Mouse (Mus musculus) cerebellum, postnatal 14 days (tissue): ENCODE results near the gene Psmd13.

Experiments
- DNase-seq, 2 experiments: peaks; one replicate each; pipeline ENCODE4 v3.0.0; 2021; ENCODE audit warnings: mixed read lengths in 2 of 2

The Psmd13 gene

DNA sequence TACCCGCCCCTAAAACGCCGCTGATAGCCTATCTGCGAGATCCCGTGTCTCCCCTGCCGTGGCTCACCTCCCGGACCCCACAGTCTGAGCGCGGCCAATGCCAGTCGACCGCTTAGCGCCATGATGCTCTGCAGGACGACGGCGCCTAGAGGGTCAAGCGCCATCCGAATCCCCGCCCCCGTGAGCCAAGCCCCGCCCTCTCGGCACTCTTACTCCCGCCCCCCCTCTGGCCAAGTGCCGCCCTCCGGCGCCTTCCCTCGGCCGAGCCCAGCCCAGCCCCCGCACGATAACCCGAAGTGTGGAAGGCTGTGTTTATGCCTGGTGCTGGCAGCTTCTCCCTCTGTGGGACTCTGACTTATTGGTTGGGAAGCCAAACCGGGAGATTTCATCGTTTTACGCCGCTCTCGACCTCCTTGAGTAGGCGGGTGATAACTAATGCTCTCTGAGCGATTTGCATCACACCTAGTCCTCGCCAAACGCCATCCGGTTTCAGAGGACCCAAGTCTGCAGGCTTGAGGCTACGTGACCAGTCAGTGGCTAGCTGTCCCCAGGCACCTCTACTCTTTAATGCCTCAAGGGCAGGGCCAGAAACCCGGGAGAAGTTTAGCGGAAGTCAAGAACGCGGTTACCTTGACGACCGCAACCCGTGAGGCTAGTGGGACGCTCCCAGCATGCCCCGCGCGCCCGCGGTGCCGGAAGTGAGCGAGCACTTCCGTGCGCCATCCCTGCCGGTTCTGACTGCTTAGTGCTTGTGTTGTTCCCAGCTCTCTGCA lies at the start of gene Psmd13, which contains the start of gene Sirt3:
TSS of gene Psmd13 (plus strand) at position 273 of the 773 bp plus-strand sequence.
TSS of gene Sirt3 (minus strand) at position 614 of the 773 bp plus-strand sequence.
- DNase-seq, result peak; percentile 96 to 97

- DNase-seq, result no peak
These were observed 48.4 kb upstream of the Psmd13 start for GRCm38 (mm10) chr7:140833341-140833740.

DNA sequence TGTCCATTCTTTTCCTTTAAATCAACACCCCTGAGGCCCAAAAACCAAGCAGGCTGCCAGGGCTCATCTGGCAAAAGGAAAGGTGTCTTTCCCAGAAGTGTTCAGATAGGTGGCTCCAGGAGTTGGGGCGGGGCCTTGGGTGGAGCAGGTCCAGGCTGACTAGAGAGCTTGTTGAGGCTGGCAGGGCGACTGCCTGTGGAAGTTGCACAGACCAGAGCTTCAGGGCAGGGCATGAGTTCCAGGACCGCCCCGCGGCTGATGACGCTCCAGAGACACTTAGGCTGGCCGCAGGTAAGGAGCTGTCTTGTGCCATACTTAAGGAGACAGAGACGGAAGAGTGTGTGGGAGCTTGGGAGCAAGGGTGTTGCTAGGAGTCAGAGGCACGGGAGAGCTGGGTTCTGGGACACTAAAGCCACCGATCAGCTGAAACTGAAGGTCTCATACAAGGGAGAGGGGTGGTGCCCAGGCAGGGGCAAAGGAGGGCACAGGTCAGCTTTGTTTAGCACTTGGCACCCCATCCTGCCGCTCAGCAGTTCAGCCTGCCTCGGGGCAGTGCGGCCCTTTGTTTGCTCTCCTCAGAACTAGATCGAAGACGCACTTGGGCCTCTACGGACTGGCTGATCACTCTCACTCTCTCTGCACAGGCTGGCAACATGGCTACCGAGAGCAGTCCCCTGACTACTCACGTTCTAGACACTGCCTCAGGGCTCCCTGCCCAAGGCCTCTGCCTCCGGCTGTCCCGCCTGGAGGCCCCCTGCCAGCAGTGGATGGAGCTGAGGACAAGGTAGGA lies 46.6 kb upstream of the Psmd13 start, which contains the start of gene Urah:
TSS of gene Urah (plus strand) at position 51 of the 790 bp plus-strand sequence.
- peak in 1 of 2 experiments; percentile 43 for DNase-seq

GRCm38 (mm10) chr7:140835758-140836087 lies 46.0 kb upstream of the Psmd13 start:
- DNase-seq, result no peak

DNA sequence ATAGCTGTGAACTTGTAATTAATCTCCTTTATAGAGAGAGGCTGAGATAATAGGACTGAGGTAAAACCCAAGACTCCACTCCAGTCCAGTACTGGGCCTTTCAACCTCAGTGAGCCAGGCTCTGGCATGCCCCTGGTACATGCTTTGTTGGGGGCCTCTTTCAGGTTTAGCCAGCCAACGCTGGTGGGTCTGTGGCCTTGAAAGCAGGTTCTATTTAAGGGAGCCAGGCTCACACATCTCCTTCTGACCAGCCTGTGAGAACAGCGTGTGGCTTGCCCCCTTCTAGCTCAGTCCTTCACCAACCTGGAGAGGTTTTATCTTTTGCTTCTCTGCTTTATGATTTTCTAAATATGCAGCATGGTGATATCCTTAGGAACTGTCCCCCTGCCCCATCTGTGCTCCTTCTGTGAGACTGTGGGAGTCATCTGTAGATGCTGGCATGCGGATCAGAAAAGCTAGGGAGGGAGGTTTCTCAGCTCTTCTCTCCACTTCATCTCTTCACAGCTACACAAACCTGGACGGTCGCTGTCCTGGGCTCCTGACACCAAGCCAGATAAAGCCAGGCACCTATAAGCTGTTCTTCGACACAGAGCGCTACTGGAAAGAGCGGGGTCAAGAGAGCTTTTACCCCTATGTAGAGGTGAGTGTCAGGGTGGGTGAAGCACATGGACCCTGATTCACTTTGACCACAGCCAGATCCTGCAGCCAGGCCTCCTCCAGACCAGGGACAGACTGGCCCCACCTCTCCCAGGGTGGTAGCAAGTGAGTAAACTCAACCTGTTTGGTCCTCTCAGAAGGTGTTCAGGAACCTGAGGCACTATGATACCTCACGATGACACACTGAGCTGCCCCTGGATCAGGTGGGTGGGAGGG lies 45.3 kb upstream of the Psmd13 start:
- DNase-seq, result no peak

DNA sequence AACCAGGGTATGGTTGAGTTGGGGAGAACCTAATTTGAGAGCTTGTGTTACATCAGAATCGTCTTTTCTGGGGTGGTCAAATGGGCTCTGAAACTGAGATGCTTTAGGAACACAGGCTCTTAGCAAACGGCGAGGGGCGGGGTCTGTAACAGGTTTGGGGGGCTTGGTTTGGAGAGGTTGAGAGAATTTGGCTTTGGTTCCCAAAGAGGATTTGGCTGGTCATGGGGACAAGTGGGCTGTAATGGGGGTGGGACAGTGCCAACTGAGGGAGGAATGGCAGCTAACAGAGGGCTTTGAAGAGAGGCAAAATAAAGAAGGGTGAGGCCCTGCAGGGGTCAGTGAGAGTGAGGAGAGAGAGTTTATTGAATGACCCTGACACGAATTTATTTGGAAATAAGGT lies 42.2 kb upstream of the Psmd13 start:
- DNase-seq, result no peak

DNA sequence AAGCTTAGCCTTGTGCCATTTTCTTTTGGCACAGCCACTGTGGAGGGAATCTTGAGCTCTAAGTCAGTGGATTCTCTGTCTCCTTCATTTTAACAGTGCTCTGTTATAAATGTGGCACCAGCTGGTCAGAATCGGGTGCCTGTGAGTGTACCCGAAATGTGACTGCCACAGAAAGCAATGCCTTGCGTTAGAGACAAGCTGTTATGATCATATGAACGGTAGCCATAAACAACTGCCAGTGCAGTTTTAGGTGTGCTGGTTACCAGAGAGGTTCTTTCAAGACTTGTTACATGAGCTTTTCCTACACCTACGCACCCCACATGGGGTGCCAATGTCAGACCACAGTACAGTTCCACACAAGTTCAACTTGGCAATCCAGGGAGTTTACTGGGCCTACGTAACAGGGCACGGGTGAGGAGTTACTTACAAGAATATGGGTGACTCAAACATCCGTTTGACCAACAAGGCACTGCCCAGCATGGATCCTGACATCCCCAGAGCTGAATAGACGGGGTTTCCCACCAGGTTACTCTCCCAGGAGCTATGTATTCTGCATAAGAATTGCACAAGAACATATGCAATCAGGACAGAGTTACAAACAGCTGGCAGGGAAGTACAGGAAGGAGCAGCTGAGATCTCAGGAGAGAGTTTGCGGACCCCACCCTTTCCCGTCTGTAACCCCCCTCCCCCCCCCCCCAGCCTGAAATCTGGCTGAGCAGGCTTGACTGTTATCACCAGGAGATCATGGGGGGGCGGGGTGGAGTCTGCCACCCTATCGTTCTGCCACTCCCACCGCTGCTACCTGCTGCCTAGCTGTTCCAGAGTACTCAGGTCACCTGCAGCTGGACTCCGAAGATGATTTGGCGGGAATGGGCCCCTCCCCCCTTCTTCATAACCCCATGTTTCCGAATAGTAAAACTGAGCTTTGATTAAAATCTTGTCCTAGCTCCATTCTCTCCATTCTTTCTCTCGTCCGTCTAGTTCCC lies 40.7 kb upstream of the Psmd13 start:
- DNase-seq, result no peak

GRCm38 (mm10) chr7:140843806-140844205 lies 38.0 kb upstream of the Psmd13 start:
- no peak for DNase-seq

GRCm38 (mm10) chr7:140844905-140845665 lies 36.7 kb upstream of the Psmd13 start, which contains the start of gene Scgb1c1:
Gene Scgb1c1 (plus strand): TSS chr7:140845547.
- peak; percentile 95 to 99 for DNase-seq

GRCm38 (mm10) chr7:140845683-140846082 lies 36.1 kb upstream of the Psmd13 start:
- no peak for DNase-seq

DNA sequence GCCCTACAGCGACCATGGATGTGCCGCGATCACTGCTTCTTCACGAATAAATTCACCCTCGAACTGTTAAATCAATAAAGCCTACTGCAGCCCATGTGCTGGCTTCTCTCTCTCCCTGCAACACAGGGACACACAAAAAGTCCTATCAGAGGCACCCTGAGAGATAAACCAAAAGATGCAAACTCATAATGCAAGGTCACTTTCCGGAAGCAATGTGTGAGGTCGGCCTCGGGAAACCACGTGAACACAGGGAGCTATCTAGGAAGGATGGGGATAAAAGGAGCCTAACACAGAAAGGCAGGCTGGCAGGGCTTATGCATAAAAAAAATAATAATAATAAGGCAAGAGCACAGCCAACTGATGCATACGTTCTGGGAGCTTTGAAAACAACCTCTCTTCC lies 35.1 kb upstream of the Psmd13 start:
- no peak for DNase-seq

DNA sequence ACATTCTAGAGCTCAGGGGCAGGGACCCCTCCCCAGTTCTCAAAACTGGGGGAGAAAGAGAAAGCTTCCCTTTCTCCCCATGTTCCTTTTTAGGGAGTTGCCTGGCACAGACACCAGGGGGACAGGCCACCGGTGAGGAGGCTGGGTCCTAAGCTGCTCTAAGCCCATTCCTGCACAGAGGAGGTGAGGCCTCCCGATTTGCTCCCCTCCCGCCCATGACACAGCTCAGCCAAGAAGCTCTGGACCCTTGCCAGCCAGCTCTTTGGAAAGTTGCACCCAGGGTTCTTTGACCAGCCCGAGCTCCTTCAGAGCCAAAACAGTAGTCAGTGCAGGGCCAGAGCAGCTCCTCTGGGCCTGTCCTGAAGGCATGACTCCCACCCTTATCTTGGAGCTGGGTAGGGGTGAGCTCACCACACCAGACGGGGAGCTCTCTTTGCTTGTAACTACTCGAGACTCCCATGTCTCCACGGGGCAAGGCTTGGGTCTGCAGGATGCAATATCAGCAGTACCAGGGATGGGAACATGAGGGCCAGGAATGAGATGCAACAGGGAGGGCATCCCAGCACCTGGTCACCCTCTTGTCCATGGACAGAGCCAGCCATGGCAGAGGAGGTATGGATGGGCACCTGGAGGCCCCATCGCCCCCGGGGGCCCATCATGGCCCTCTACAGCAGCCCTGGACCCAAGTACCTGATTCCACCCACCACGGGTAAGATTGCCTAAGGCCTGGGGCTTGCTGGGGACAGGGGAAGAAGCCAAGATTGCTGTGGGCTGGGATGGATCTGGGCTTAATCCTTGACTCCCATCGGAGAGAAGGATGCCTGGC lies 33.8 kb upstream of the Psmd13 start, which contains the start of gene Odf3:
TSS of gene Odf3 (plus strand) at position 51 of the 826 bp plus-strand sequence.
- peak in 1 of 2 experiments; percentile 48 for DNase-seq

DNA sequence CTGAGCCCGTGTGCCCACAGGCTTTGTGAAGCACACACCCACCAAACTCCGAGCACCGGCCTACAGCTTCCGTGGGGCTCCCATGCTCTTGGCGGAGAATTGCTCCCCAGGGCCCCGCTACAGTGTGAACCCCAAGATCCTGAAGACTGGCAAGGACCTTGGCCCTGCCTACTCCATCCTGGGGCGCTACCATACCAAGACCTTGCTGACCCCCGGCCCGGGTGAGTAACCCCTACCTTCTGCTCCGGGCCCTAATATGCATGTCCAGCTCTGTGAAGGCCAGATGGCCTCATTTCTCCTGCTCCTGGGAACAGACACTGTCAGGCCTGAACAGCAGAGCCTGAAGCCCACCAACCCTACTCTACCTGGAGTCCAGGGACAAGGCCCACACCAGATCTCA lies 33.2 kb upstream of the Psmd13 start:
- no peak for DNase-seq

DNA sequence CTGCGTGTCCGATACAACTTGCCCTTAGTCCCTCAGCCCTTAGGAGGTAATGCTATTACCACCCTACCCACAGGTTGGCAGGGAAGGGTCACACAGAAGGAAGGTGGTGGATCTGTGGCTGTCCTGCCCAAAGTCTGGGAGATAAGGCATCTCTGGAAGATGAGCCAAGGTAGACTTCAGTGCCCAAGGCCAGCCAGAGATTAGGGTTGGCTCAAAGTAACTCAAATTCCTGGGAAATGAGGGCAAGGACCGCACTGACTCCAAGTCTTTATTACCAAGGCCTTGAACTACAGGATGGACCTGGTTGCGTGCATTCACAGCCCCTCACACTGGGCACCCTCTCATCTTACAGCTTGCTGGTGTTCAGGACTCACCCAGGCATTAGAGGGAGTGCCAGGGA lies 29.9 kb upstream of the Psmd13 start:
- no peak for DNase-seq

DNA sequence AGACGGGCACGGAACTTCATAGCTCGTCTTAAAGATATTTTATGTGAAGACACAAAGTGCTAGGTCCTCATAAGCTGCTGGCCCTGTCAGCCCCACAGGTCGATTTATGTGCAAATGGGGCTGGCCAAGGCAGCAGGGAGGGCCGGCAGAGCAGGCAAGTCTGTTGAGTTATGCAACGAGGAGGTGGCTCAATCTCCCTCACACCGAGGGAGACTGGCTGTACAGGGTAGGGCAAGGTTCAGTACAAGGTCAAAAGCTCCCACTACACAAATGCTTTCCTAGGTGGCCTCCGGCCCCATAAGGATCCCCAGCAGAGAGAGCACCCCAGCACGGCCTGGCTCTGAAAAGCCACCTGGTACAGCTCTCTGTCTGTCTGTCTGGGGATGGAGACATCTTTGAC lies 28.4 kb upstream of the Psmd13 start:
- no peak for DNase-seq

DNA sequence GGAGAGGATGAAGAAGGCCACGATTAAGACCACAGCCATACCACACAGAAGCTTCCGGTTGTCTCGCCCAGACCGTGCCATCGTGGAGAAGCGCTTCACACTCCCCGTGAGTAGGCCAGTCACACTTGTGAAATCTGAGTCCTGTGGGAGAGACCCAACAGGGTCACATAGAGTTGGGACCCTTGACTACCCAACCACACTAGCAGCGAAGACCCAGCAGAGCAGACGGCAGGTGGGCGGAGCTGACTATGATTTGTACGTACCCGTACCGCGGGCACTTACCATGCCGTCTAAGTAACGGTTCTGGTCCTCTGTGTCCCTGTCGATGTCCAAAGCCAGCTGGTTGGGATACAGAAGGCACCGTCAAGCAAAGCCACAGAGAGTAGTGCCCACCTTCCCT lies 27.3 kb upstream of the Psmd13 start:
- no peak for DNase-seq

GRCm38 (mm10) chr7:140855181-140855580 lies 26.6 kb upstream of the Psmd13 start:
- DNase-seq, result peak in 1 of 2 experiments; percentile 39

- DNase-seq, result peak; percentile 84 to 85
These were observed 25.6 kb upstream of the Psmd13 start, which contains the start of gene Gm45785 for GRCm38 (mm10) chr7:140855860-140856784. Gene Gm45785 (minus strand): TSS chr7:140856331.
